Mouse (Mus musculus) heart, postnatal 0 days (tissue): ENCODE measurements around the gene Thoc7. TPM values are rescaled to one million over a fixed set of nuclear protein-coding genes. Genes with fewer than 3 reads are reported as not detected.
A peak's percentile ranks its signal among the peaks of the same experiment; 100 is the strongest.

Experiments used
- ATAC-seq: fragments of 200-750 bp; cut with Nextera tagmentation; 2 replicates; pipeline ENCODE4 v1.8.0; 2017; ENCODE audit warnings: low read depth, moderate number of reproducible peaks, moderate library complexity; ENCODE audit not compliant: insufficient read depth
- DNase-seq: peaks from one replicate; pipeline ENCODE4 v3.0.0-alpha.2; 2016; ENCODE audit warnings: low spot score
- H3K27ac ChIP-seq: fragments of 300-500 bp; sonication (generic); 2 replicates; pipeline ENCODE4 v1.5.1; 2014; ENCODE audit warnings: low read depth, mild to moderate bottlenecking
- H3K27me3 ChIP-seq: fragments of 300-500 bp; sonication (generic); 2 replicates; pipeline ENCODE4 v1.6.1; 2014; ENCODE audit warnings: low read length, mixed read lengths; ENCODE audit not compliant: control insufficient read depth, insufficient read depth
- H3K36me3 ChIP-seq: fragments of 300-500 bp; sonication (generic); replicated peaks from 2 replicates; pipeline ENCODE4 v1.6.1; 2014; ENCODE audit warnings: low read length, mixed read lengths; ENCODE audit not compliant: control insufficient read depth, insufficient read depth
- H3K4me1 ChIP-seq: fragments of 300-500 bp; sonication (generic); 2 replicates; pipeline ENCODE4 v1.6.1; 2014; ENCODE audit warnings: antibody characterized with exemption; ENCODE audit not compliant: control insufficient read depth, insufficient read depth
- H3K4me2 ChIP-seq: fragments of 300-500 bp; sonication (generic); 2 replicates; pipeline ENCODE4 v1.6.1; 2014; ENCODE audit warnings: low read depth, mild to moderate bottlenecking, low read length, moderate library complexity
- H3K4me3 ChIP-seq: fragments of 300-500 bp; sonication (generic); 2 replicates; pipeline ENCODE4 v1.5.1; 2014; ENCODE audit warnings: low read depth, low read length
- H3K9ac ChIP-seq: fragments of 300-500 bp; sonication (generic); replicated peaks from 2 replicates; pipeline ENCODE4 v1.6.1; 2014; ENCODE audit warnings: low read depth, low read length, mixed read lengths
- H3K9me3 ChIP-seq: fragments of 300-500 bp; sonication (generic); replicated peaks from 2 replicates; pipeline ENCODE4 v1.6.1; 2016; ENCODE audit warnings: low read length; ENCODE audit not compliant: control insufficient read depth
- CTCF ChIP-seq: IDR thresholded peaks from 2 replicates; pipeline ENCODE4 v1.5.1; 2016; ENCODE audit warnings: antibody characterized with exemption, control low read depth, low read depth
- EP300 ChIP-seq: IDR thresholded peaks from 2 replicates; pipeline ENCODE4 v1.6.1; 2016; ENCODE audit warnings: antibody characterized with exemption, low read depth
- WGBS: fragments of 180-500 bp; shearing (Covaris S2); extraction: QIAGEN DNeasy Blood & Tissue Kit; methylation state at CpG from one replicate; pipeline ENCODE4 v1.1.7; 2014; 5-methylcytosine and 5-hydroxymethylcytosine counted together
- polyA plus RNA-seq: library from polyadenylated mRNA; unstranded; fragments of >200 nt; fragmentation: Nextera tagmentation; extraction: Ambion mirVana; gene quantifications from 2 replicates; pipeline ENCODE4 v1.2.1, GENCODE M21; 2015
- total RNA-seq: library from RNA; depleted of rRNA; stranded (reverse); fragments of >200 nt; gene quantifications from 2 replicates; pipeline ENCODE4 v1.2.3, GENCODE M21; 2014; ENCODE audit warnings: low replicate concordance

Gene Thoc7
- total and polyA plus RNA-seq, 2 experiments from 2014 or later, result 86.7 to 198 TPM

DNA sequence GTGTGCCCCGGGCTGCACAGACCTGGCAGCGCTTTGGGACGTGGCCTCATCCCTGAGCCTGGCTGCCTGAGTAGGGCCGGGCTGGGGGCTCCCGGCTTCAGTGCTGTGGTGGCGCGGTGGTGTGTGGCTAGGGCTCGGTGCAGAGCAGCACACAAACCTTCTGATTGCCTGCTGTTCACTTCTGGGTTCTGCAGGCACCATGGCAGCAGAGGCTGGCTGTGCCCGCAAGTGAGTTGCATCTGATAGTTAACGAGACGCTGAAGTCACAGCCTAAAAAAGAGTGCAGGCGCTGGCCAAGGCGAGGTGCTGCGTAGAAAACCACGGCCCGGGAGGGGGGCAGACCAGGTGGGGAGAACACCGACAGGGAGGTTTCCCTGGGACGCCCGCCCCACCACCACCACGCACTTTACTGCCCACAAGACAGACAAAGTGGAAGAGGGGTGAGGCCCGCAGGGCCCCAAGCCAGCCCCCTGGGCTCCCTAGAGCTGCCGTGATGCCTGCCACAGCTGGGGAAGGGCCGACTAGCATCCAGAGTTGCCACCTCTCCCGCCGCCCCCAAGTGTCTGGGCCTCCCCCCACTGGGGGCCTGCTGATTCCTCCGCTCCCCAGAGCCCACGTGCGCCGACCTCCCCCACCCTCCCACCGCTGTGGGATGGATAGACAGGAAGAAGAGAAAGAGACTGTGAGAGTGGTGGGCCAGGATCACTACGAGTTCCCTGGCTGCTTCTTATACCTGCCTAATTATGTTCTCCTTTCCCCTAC lies 28.2 kb downstream of the Thoc7 start:
- Histone ChIP-seq H3K4me1 (no peaks in the 10 kb centered on the region), H3K9me3 (peaks cover 6% of the 10 kb centered on the region; the same call in 1 of the 2 replicates), H3K4me2 (peak overlapping the region; percentile 90), H3K27ac (no peak overlapping the region), H3K9ac (peak overlapping the region; percentile 51), H3K36me3 (no peaks in the 10 kb centered on the region), H3K4me3 (peak overlapping the region; percentile 55), H3K27me3 (no peaks in the 10 kb centered on the region)
- WGBS, result 20% methylated on average over 27 of the region's 31 CpGs
- ATAC-seq (peak; percentile 55), DNase-seq (no peak)
- no peak for TF ChIP-seq EP300

DNA sequence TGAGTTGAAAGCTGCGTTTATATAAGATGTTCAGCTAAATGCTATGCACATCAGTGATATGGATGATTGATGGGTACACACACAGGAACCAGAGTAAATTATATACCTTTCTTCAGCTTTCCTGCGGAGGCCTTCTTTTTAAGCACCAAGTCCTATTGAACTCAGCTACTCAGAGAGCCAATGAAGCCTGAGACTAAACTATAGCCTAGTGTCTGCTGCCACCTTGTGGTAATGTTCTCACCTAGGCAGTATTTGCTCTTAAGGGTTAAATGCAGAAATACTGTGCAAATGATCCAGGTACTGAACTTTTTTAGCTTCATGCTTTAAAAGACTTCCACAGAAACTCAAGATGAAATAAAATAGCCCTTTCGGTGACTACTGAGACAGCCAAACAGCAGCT lies 44.0 kb downstream of the Thoc7 start:
- Histone ChIP-seq H3K27ac (no peak overlapping the region), H3K4me1 (no peaks in the 10 kb centered on the region), H3K4me2 (no peak overlapping the region), H3K4me3 (no peak overlapping the region), H3K27me3 (no peaks in the 10 kb centered on the region), H3K9ac (no peak overlapping the region), H3K36me3 (no peaks in the 10 kb centered on the region), H3K9me3 (no peaks in the 10 kb centered on the region)
- ATAC-seq (no peak), DNase-seq (peak; percentile 68)
- peak; percentile 88 for TF ChIP-seq CTCF
- no peak for TF ChIP-seq EP300
- WGBS, result 41% methylated on average over 3 of the region's 3 CpGs

DNA sequence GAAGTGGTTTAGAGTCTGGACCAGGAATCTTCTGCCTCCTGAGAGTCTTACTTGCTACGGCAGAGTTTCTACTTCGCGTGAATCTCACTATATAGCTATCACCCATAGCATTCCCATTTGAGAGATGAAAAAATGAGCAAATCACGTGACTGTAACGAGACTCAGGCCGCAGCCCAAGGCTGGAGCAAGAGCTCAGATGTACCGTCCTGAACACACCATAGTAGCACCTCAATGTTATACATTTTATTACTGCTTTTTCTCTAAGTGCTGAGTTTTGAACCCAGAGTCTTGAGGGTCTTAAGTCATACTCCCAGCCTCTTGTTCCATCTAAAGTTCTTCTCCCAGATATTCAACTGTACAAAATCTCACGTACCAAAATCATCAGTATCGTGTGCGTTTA lies 44.4 kb downstream of the Thoc7 start:
- no peak for ATAC-seq
- no peaks in the 10 kb centered on the region for H3K9me3 ChIP-seq
- no peak for DNase-seq
- H3K27ac ChIP-seq, result no peak overlapping the region
- no peak overlapping the region for H3K4me3 ChIP-seq
- no peak overlapping the region for H3K9ac ChIP-seq
- H3K27me3 ChIP-seq, result no peaks in the 10 kb centered on the region
- H3K36me3 ChIP-seq, result no peaks in the 10 kb centered on the region
- H3K4me1 ChIP-seq, result no peaks in the 10 kb centered on the region
- H3K4me2 ChIP-seq, result no peak overlapping the region
- TF ChIP-seq CTCF, result no peak
- no peak for TF ChIP-seq EP300
- 82% methylated on average over 10 of the region's 10 CpGs for WGBS

DNA sequence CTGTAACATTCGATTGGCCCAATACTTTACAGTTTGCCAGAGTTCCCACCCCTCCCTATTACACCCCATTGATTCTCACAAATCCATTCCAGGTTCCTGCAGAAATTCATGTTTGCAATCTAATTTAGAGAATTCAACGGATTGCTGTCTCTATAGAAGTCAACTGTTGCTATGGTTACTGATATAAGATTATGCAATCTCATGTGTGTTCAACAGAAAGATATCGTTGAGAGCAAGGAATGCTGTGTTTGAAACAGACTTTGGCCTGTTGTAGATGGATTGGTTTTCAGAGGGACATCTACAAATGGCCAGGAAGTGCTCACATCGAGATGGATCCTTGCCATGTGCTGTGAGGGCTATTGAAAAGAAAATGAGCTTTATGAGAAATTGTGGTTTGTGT lies 46.4 kb downstream of the Thoc7 start:
- H3K27ac ChIP-seq, result no peak overlapping the region
- 59% methylated on average over 4 of the region's 4 CpGs for WGBS
- H3K27me3 ChIP-seq, result no peaks in the 10 kb centered on the region
- no peaks in the 10 kb centered on the region for H3K4me1 ChIP-seq
- no peaks in the 10 kb centered on the region for H3K9me3 ChIP-seq
- ATAC-seq (no peak), DNase-seq (no peak)
- no peaks in the 10 kb centered on the region for H3K36me3 ChIP-seq
- no peak for TF ChIP-seq EP300
- TF ChIP-seq CTCF, result no peak
- no peak overlapping the region for H3K4me2 ChIP-seq
- H3K9ac ChIP-seq, result no peak overlapping the region
- no peak overlapping the region for H3K4me3 ChIP-seq

DNA sequence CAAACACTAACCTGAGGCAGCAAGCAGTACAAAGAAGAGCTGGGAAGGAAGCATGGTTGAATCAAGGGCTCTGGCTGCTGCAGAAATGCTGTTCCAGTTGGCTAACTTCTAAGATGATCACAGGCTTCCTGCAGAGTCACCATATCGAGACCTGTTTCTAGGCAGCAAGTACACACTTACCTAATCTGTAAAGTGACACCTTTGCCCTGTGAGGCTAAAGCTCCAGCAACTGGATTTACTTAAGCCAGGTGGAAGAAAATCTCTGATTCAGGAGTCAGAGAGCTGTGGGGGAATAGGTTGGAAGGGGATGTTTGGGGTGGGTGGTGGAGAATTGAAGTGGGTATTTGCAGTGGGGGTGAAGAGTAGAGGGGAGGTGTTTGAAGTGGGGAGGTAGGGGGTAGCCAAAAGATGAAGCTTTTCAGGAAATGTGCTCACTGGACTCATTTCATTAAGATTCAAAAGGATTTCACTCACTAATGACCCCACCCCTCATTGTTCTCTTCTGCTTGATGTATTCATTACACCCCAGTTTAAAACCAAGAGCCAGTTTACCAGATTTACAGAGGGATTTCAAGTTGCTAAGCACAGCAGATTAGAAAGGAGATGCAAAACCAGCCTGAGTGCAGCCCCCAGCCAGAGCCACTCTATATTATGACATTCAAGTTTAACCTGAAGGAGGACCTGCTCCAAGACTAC lies 47.1 kb downstream of the Thoc7 start, which contains the start of gene Gm281:
TSS of gene Gm281 (minus strand) at position 92 of the 696 bp plus-strand sequence.
- Histone ChIP-seq H3K36me3 (no peaks in the 10 kb centered on the region), H3K27me3 (no peaks in the 10 kb centered on the region), H3K4me2 (no peak within 1 kb of the TSS), H3K27ac (no peak within 1 kb of the TSS), H3K9me3 (no peaks in the 10 kb centered on the region), H3K4me3 (no peak within 1 kb of the TSS), H3K9ac (no peak within 1 kb of the TSS), H3K4me1 (no peaks in the 10 kb centered on the region)
- ATAC-seq (no peak), DNase-seq (no peak)
- no peak for TF ChIP-seq CTCF
- no peak for TF ChIP-seq EP300
- WGBS, result 39% methylated on average over 1 of the region's 1 CpGs
